Mouse (Mus musculus) neutrophil, adult 65 days (primary cell): ENCODE results near the gene Slc35g1. TPM values are rescaled to one million over a fixed set of nuclear protein-coding genes. Genes with fewer than 3 reads are reported as not detected.

Experiments
- total RNA-seq: library from RNA; stranded (reverse); gene quantifications from 2 replicates; pipeline ENCODE4 v1.2.4, GENCODE M21; 2023

Gene Slc35g1
- total RNA-seq, result 0.59 and 0.85 TPM in 2 replicates

DNA sequence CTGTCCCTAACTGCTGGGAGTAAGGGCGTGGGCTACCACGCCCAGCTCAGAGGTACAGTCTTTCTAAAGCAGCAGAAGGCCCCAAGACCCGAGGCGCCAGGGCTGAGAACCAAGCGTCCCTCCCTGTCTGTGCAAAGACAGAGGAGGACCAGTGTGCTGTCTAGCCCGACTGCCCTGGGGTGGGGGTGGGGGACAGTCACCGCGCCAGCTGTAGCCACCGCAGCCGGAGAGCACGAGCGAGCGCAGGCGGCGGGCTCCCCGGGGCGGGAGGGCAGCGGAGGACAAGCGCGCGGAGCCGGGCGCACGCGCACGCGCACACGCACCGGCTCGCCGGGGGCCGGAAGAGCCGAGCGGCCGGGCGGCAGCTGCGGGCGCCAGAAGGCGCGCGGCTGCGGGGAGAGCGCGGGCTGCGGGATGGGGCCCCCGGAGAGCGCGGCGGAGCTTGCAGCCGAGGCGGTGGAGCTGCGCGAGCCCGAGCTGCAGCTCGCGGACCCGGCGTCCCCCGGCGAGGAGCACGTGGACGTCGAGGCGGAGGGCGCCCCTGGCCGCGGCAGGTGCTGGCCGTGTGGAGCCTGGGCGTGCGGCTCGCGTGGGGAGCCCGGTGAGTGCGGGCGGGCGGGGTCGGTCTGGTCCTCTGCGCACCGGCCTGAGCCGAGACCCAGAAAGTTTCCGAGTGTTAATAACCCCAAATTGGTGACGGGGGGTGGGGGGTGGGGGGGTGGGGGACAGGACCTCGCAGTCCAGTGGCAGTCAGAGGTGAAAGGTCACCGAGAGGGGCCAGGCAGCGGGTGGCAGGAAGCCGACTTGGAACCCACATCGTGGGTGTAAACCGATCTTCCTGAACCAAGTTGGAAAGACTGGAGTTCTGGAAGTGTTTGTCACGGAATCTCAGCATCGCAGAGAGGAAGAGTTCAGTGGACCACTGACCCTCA is at the start of gene Slc35g1:
Gene Slc35g1, plus strand, starts transcription at position 280 of the 932 bp plus-strand sequence.

Other genes with a start within 250 kb of the Slc35g1 start
- 5.2 and 5.4 TPM in 2 replicates for gene Fra10ac1, start 171.8 kb upstream of the Slc35g1 start, total RNA-seq
- gene Lgi1, start 131.4 kb upstream of the Slc35g1 start, total RNA-seq, result not detected in 2 replicates
- not detected in 2 replicates for gene Plce1, start 85.1 kb downstream of the Slc35g1 start, total RNA-seq